Mouse (Mus musculus) brain, embryonic 14.5 days (tissue): Measurements from ENCODE around the gene Specc1l. TPM values are rescaled to one million over a fixed set of nuclear protein-coding genes. Genes with fewer than 3 reads are reported as not detected.

Experiments used
- DNase-seq: peaks from one replicate; pipeline ENCODE4 v3.0.0-alpha.2; 2011; ENCODE audit warnings: low read depth
- CTCF ChIP-seq: fragments of 200-500 bp; IDR thresholded peaks from 2 replicates; pipeline ENCODE4 v1.5.1; 2012; ENCODE audit warnings: inconsistent platforms, mild to moderate bottlenecking, moderate library complexity, borderline replicate concordance; ENCODE audit not compliant: insufficient read depth, insufficient read length; ENCODE audit errors: extremely low read depth
- POLR2A ChIP-seq: fragments of 200-500 bp; IDR thresholded peaks from 2 replicates; pipeline ENCODE4 v1.6.1; 2012; ENCODE audit warnings: mild to moderate bottlenecking, inconsistent platforms, borderline replicate concordance; ENCODE audit not compliant: poor library complexity, insufficient read depth, insufficient read length, severe bottlenecking; ENCODE audit errors: extremely low read depth
- polyA plus RNA-seq: library from polyadenylated mRNA; depleted of rRNA; stranded (reverse); fragments of >200 nt; gene quantifications from 2 replicates; pipeline ENCODE4 v1.2.3, GENCODE M21; 2012

The Specc1l gene
- polyA plus RNA-seq, 1 experiment: 42.0 TPM

GRCm38 (mm10) chr10:75191647-75192046 is 20.2 kb upstream of the Specc1l start:
- TF ChIP-seq CTCF: 0 out of 2 replicates have a peak, but pooled peaks have one; percentile 25
- TF ChIP-seq POLR2A: no peak

GRCm38 (mm10) chr10:75197817-75198216 is 14.1 kb upstream of the Specc1l start:
- TF ChIP-seq CTCF (no peak), POLR2A (no peak)
- DNase-seq: no peak

More at GRCm38 (mm10) chr10:75191647-75192046, 20.2 kb upstream of the Specc1l start:
- no peak for DNase-seq

GRCm38 (mm10) chr10:75200733-75201132 is 11.1 kb upstream of the Specc1l start:
- no peak for DNase-seq
- TF ChIP-seq CTCF (no peak), POLR2A (no peak)

GRCm38 (mm10) chr10:75206192-75206591 is 5.7 kb upstream of the Specc1l start:
- no peak for TF ChIP-seq CTCF
- TF ChIP-seq POLR2A: no peak
- DNase-seq: no peak

- TF ChIP-seq POLR2A (no peak), CTCF (no peak)
- DNase-seq: no peak
These were observed 1.0 kb upstream of the Specc1l start for GRCm38 (mm10) chr10:75210841-75211240.

GRCm38 (mm10) chr10:75212981-75213380 is 1.1 kb downstream of the Specc1l start:
- TF ChIP-seq CTCF (no peak), POLR2A (no peak)
- DNase-seq: peak; percentile 47

GRCm38 (mm10) chr10:75220722-75221121 is 8.8 kb downstream of the Specc1l start:
- DNase-seq: no peak

GRCm38 (mm10) chr10:75221936-75222610 is 10.2 kb downstream of the Specc1l start:
- TF ChIP-seq CTCF: no peak
- TF ChIP-seq POLR2A: no peak

More at GRCm38 (mm10) chr10:75220722-75221121, 8.8 kb downstream of the Specc1l start:
- TF ChIP-seq CTCF: no peak
- TF ChIP-seq POLR2A: no peak

GRCm38 (mm10) chr10:75222611-75222998 is 10.7 kb downstream of the Specc1l start:
- DNase-seq: no peak
- TF ChIP-seq POLR2A (no peak), CTCF (no peak)

More at GRCm38 (mm10) chr10:75221936-75222610, 10.2 kb downstream of the Specc1l start:
- DNase-seq: no peak

- TF ChIP-seq CTCF: no peak
- no peak for TF ChIP-seq POLR2A
- DNase-seq: no peak
These were observed 12.3 kb downstream of the Specc1l start for GRCm38 (mm10) chr10:75224154-75224553.

GRCm38 (mm10) chr10:75224630-75225029 is 12.8 kb downstream of the Specc1l start:
- TF ChIP-seq POLR2A (no peak), CTCF (no peak)
- no peak for DNase-seq

- DNase-seq: no peak
- no peak for TF ChIP-seq POLR2A
- TF ChIP-seq CTCF: no peak
These were observed 15.5 kb downstream of the Specc1l start for GRCm38 (mm10) chr10:75227381-75227780.
